Mouse (Mus musculus) lung, embryonic 14.5 days (tissue): Measurements from ENCODE around the gene Gm20388. TPM values are rescaled to one million over a fixed set of nuclear protein-coding genes. Genes with fewer than 3 reads are reported as not detected.

Experiments
- ATAC-seq: fragments of 200-750 bp; cut with Nextera tagmentation; 2 replicates; pipeline ENCODE4 v1.8.0; 2017; ENCODE audit warnings: mild to moderate bottlenecking, moderate TSS enrichment, moderate library complexity; ENCODE audit not compliant: insufficient read depth
- DNase-seq: peaks from one replicate; pipeline ENCODE4 v3.0.0-alpha.2; 2015
- H3K27ac ChIP-seq: fragments of 300-500 bp; sonication (generic); 2 replicates; pipeline ENCODE4 v1.5.1; 2014; ENCODE audit warnings: low read depth, mild to moderate bottlenecking, moderate library complexity
- H3K27me3 ChIP-seq: fragments of 300-500 bp; sonication (generic); 2 replicates; pipeline ENCODE4 v1.6.1; 2014; ENCODE audit warnings: low read length, control low read depth; ENCODE audit not compliant: insufficient read depth
- H3K36me3 ChIP-seq: fragments of 300-500 bp; sonication (generic); 2 replicates; pipeline ENCODE4 v1.6.1; 2014; ENCODE audit warnings: control low read depth; ENCODE audit not compliant: insufficient read depth
- H3K4me1 ChIP-seq: fragments of 300-500 bp; sonication (generic); 2 replicates; pipeline ENCODE4 v1.6.1; 2014; ENCODE audit warnings: antibody characterized with exemption, control low read depth; ENCODE audit not compliant: insufficient read depth
- H3K4me2 ChIP-seq: fragments of 300-500 bp; sonication (generic); 2 replicates; pipeline ENCODE4 v1.6.1; 2014; ENCODE audit warnings: mild to moderate bottlenecking
- H3K4me3 ChIP-seq: fragments of 300-500 bp; sonication (generic); 2 replicates; pipeline ENCODE4 v1.5.1; 2014; ENCODE audit warnings: low read depth, low read length
- H3K9ac ChIP-seq: fragments of 300-500 bp; sonication (generic); 2 replicates; pipeline ENCODE4 v1.6.1; 2014
- H3K9me3 ChIP-seq: fragments of 300-500 bp; sonication (generic); 2 replicates; pipeline ENCODE4 v1.6.1; 2016; ENCODE audit warnings: low read depth, low read length, control low read depth
- CTCF ChIP-seq: IDR thresholded peaks from 2 replicates; pipeline ENCODE4 v1.5.1; 2016; ENCODE audit warnings: antibody characterized with exemption, low read depth
- WGBS: fragments of 180-500 bp; shearing (Covaris S2); extraction: QIAGEN DNeasy Blood & Tissue Kit; methylation state at CpG from one replicate; pipeline ENCODE4 v1.1.7; 2014; 5-methylcytosine and 5-hydroxymethylcytosine counted together
- polyA plus RNA-seq: library from polyadenylated mRNA; unstranded; fragments of >200 nt; fragmentation: Nextera tagmentation; extraction: Ambion mirVana; gene quantifications from 2 replicates; pipeline ENCODE4 v1.2.1, GENCODE M21; 2014

The Gm20388 gene
- polyA plus RNA-seq, 1 experiment from 2014 or later = not detected

GRCm38 (mm10) chr8:123847546-123847945 lies 3936.9 kb downstream of the Gm20388 start:
- H3K27ac ChIP-seq = no peak overlapping the region
- DNase-seq (no peak), ATAC-seq (no peak)
- H3K36me3 ChIP-seq = no peaks in the 10 kb centered on the region
- H3K27me3 ChIP-seq = no peaks in the 10 kb centered on the region
- TF ChIP-seq CTCF = no peak
- no peaks in the 10 kb centered on the region for H3K9me3 ChIP-seq
- WGBS = 54% methylated on average over 3 of the region's 3 CpGs
- no peak overlapping the region for H3K4me2 ChIP-seq
- H3K4me1 ChIP-seq = no peaks in the 10 kb centered on the region
- no peak overlapping the region for H3K9ac ChIP-seq
- no peak overlapping the region for H3K4me3 ChIP-seq

GRCm38 (mm10) chr8:123849352-123849751 lies 3938.7 kb downstream of the Gm20388 start:
- WGBS = 73% methylated on average over 4 of the region's 4 CpGs
- Histone ChIP-seq H3K4me2 (no peak overlapping the region), H3K4me3 (no peak overlapping the region), H3K9ac (no peak overlapping the region), H3K4me1 (no peaks in the 10 kb centered on the region), H3K27me3 (no peaks in the 10 kb centered on the region), H3K36me3 (no peaks in the 10 kb centered on the region), H3K27ac (no peak overlapping the region), H3K9me3 (no peaks in the 10 kb centered on the region)
- DNase-seq (no peak), ATAC-seq (no peak)
- TF ChIP-seq CTCF = no peak

- Histone ChIP-seq H3K4me3 (no peak overlapping the region), H3K27ac (no peak overlapping the region), H3K9me3 (no peaks in the 10 kb centered on the region), H3K27me3 (no peaks in the 10 kb centered on the region), H3K4me2 (no peak overlapping the region), H3K4me1 (no peaks in the 10 kb centered on the region), H3K9ac (no peak overlapping the region), H3K36me3 (no peaks in the 10 kb centered on the region)
- no peak for TF ChIP-seq CTCF
- DNase-seq = no peak
- ATAC-seq = no peak
- WGBS = 70% methylated on average over 5 of the region's 5 CpGs
These were observed 3940.9 kb downstream of the Gm20388 start for GRCm38 (mm10) chr8:123851590-123851989.

- H3K9ac ChIP-seq = no peak overlapping the region
- 79% methylated on average over 1 of the region's 1 CpGs for WGBS
- no peaks in the 10 kb centered on the region for H3K36me3 ChIP-seq
- no peaks in the 10 kb centered on the region for H3K4me1 ChIP-seq
- DNase-seq (no peak), ATAC-seq (no peak)
- no peaks in the 10 kb centered on the region; the same call in 1 of the 2 replicates for H3K27me3 ChIP-seq
- no peak for TF ChIP-seq CTCF
- no peak overlapping the region for H3K27ac ChIP-seq
- no peaks in the 10 kb centered on the region for H3K9me3 ChIP-seq
- H3K4me2 ChIP-seq = no peak overlapping the region
- H3K4me3 ChIP-seq = no peak overlapping the region
These were observed 3943.6 kb downstream of the Gm20388 start for GRCm38 (mm10) chr8:123854252-123854651.

- Histone ChIP-seq H3K27me3 (peaks cover 3% of the 10 kb centered on the region; the same call in 1 of the 2 replicates), H3K4me3 (no peak overlapping the region), H3K36me3 (no peaks in the 10 kb centered on the region), H3K9me3 (no peaks in the 10 kb centered on the region), H3K9ac (no peak overlapping the region), H3K4me2 (no peak overlapping the region), H3K4me1 (no peaks in the 10 kb centered on the region), H3K27ac (no peak overlapping the region)
- DNase-seq = no peak
- WGBS = 86% methylated on average over 9 of the region's 9 CpGs
- TF ChIP-seq CTCF = no peak
- ATAC-seq = no peak
These were observed 3944.3 kb downstream of the Gm20388 start for GRCm38 (mm10) chr8:123854733-123855475.

- no peaks in the 10 kb centered on the region for H3K9me3 ChIP-seq
- 54% methylated on average over 3 of the region's 3 CpGs for WGBS
- no peak for ATAC-seq
These were observed 3946.7 kb downstream of the Gm20388 start for GRCm38 (mm10) chr8:123857361-123857760.

GRCm38 (mm10) chr8:123858574-123858940 lies 3947.9 kb downstream of the Gm20388 start:
- Histone ChIP-seq H3K27ac (peak overlapping the region; percentile 62; the same call in 1 of the 2 replicates), H3K36me3 (no peaks in the 10 kb centered on the region), H3K9me3 (no peaks in the 10 kb centered on the region), H3K4me3 (peak overlapping the region; percentile 75), H3K27me3 (peaks cover 9% of the 10 kb centered on the region; the same call in 1 of the 2 replicates), H3K4me2 (peak overlapping the region; percentile 96), H3K9ac (peak overlapping the region; percentile 71), H3K4me1 (no peaks in the 10 kb centered on the region)
- peak; percentile 1; the same call in 1 of the 2 replicates for ATAC-seq
- DNase-seq = peak; percentile 65
- TF ChIP-seq CTCF = 0 out of 2 replicates have a peak, but pooled peaks have one; percentile 13
- WGBS = 1% methylated on average over 17 of the region's 17 CpGs

More at GRCm38 (mm10) chr8:123857361-123857760, 3946.7 kb downstream of the Gm20388 start:
- TF ChIP-seq CTCF = no peak
- Histone ChIP-seq H3K4me3 (no peak overlapping the region), H3K4me2 (no peak overlapping the region), H3K9ac (no peak overlapping the region), H3K27ac (no peak overlapping the region), H3K36me3 (no peaks in the 10 kb centered on the region), H3K4me1 (no peaks in the 10 kb centered on the region), H3K27me3 (peaks cover 6% of the 10 kb centered on the region; the same call in 1 of the 2 replicates)
- no peak for DNase-seq
